Mouse (Mus musculus): ENCODE results near the gene Prpf19.

DNA sequence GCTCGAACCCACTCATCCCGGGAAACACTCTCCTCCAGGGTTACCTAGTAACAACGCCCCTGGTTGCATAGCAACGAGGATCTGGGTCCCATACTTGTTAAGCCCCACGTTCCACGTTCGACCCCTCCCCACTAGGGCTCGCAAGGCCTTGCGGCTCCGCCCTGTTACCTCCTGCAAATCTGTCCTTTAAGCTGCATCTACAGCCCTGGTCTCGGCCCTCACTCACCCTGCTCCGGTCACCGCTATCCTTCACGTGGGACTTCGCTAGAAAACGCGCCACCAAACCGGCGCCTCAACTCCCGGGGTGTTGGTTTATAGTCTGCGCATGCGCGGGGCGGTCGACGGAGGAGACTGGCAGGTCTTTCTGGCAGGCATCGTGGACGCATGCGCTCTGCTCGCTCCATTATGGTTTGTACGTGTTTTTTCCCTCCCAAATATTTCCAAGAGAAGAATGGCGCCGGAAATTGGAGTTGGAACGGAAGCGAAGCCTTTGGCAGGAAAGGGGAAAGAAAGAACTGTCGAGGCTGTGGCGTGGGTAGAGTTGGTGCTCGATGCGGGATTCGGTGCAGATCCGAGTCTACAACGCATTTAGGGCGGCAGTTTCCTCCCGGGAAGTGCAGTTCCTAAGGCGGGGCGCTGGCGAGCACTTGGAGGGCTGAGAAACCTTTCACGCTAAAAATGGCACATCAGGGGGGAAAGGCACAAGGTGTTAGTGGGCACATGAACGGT, 13.4 kb upstream of the Prpf19 start, which contains the start of gene Tmem109:
- TF ChIP-seq CTCF (conservative IDR thresholded peaks at IDR 0.05; ENCODE audit: insufficient read depth, insufficient read length, low read depth, low read length) (peak; percentile 36; the same call in 1 of the 2 replicates), POLR2A (IDR thresholded peaks at IDR 0.05; ENCODE audit: low read depth, low read length) (no peak)
